Mouse (Mus musculus): Measurements from ENCODE around the gene Pes1. TPM values are rescaled to one million over a fixed set of nuclear protein-coding genes. Genes with fewer than 3 reads are reported as not detected.

Gene Pes1
- 20.8 TPM for polyA plus RNA-seq (2014; fragmentation: Illumina TruSeq; extraction: RNeasy Lipid Tissue Mini Kit (QIAGEN cat#74804); ENCODE audit: low read depth, low replicate concordance)

GRCm38 (mm10) chr11:3963610-3964415 lies at the start of gene Pes1:
Pes1 (plus strand) TSS chr11:3963975.

GRCm38 (mm10) chr11:3914109-3914840 lies 49.5 kb upstream of the Pes1 start, which contains the start of gene Slc35e4:
Slc35e4 (minus strand) TSS chr11:3914664.

DNA sequence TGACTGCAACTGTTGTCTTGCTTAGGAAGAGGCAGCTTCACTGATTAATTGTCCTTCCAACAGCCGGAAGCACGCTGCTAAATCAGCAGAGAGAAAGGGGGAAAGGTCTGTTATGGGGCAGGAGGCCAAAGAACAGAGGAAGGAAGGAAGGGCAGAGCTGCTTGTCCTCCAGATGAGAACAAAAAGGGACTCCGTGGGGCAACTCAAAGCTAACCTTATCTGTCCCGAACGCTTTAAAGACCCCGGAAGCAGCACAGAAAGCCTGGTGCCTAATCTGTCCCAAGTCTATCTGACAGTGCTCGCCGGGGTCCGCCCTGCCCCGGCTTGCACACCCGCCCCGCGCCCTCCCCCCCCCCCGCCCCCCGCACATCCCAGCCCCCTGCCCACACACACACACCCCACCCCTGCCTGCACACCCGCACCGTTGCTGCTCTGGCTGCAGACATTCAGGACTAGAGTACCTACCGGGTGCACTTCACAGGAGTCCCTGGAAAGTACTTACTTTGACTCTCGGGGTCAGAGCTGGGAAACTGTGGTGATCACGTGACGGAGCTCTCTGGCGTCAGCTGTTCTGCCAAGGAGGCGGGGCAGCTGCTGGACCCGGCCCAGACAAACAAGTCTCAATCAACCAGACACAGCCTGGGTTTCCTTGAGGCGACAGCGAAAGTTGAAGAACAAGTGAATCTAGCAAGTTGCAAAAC lies 32.1 kb upstream of the Pes1 start, which contains the start of gene Tcn2:
Tcn2 (minus strand) TSS at position 649 of the 701 bp plus-strand sequence.

DNA sequence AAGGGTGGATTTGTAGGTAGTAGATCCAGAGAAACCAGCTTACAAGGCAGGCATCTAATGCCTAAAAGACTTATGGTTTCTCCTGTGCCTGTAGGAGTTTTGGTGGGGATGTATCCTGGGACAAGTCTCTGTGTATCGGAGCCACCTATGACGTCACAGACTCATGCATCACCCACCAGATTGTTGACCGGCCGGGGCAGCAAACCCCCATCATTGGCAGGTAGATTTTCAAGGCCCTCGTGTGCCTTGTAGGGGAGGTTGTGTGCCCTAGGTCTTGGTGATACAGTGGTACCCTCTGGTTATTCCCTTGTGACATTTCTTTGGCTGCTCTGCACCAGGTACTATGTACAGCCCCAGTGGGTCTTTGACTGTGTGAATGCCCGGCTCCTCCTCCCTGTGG lies 12.9 kb downstream of the Pes1 start, which contains the start of gene 4930556J24Rik:
4930556J24Rik (minus strand) TSS at position 101 of the 400 bp plus-strand sequence.

DNA sequence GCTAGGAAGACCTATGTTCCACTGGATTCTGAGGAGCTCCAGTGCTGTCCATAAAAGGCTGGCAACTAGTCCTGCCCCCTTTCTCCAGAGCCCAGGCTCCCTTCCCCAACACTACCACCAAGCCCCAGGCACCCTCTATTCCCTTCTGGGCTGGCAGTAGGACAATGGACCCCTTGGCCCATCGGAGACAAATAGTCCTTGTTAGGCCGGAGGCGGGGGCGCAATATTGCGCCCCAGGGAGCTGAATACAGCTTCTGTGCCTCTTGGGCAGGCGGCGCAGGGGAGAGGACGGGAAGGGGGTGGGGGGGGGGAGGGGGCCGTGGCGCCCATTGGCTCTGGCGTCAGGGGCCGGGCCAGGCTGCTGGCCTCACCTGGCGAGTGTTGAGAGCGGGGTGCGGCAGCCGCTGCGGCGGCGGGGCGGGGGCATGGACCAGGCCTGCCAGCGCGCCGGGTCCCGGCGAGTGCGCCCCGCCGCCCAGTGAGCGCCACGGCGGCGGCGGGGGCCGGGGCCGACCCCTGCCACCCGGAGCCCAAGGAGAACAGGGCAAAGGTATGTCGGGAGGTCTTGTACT lies 19.6 kb downstream of the Pes1 start, which contains the start of gene Gal3st1:
Gal3st1 (plus strand) TSS at position 346 of the 572 bp plus-strand sequence.

Other genes starting within 250 kb of the Pes1 start
- 0.23 TPM for gene Osbp2, start 100.1 kb upstream of the Pes1 start, polyA plus RNA-seq (2014; fragmentation: Illumina TruSeq; extraction: RNeasy Lipid Tissue Mini Kit (QIAGEN cat#74804); ENCODE audit: low read depth, low replicate concordance)
- gene 4921536K21Rik, start 68.9 kb upstream of the Pes1 start, polyA plus RNA-seq (2014; fragmentation: Illumina TruSeq; extraction: RNeasy Lipid Tissue Mini Kit (QIAGEN cat#74804); ENCODE audit: low read depth, low replicate concordance) = 0.64 TPM
- 4.7 TPM for gene Dusp18, start 68.7 kb upstream of the Pes1 start, polyA plus RNA-seq (2014; fragmentation: Illumina TruSeq; extraction: RNeasy Lipid Tissue Mini Kit (QIAGEN cat#74804); ENCODE audit: low read depth, low replicate concordance)
- not detected for gene Slc35e4, start 49.3 kb upstream of the Pes1 start, polyA plus RNA-seq (2014; fragmentation: Illumina TruSeq; extraction: RNeasy Lipid Tissue Mini Kit (QIAGEN cat#74804); ENCODE audit: low read depth, low replicate concordance)
- gene Tcn2, start 31.8 kb upstream of the Pes1 start, polyA plus RNA-seq (2014; fragmentation: Illumina TruSeq; extraction: RNeasy Lipid Tissue Mini Kit (QIAGEN cat#74804); ENCODE audit: low read depth, low replicate concordance) = 8.5 TPM
- not detected for gene 4930556J24Rik, start 12.8 kb downstream of the Pes1 start, polyA plus RNA-seq (2014; fragmentation: Illumina TruSeq; extraction: RNeasy Lipid Tissue Mini Kit (QIAGEN cat#74804); ENCODE audit: low read depth, low replicate concordance)
- not detected for gene Gal3st1, start 19.7 kb downstream of the Pes1 start, polyA plus RNA-seq (2014; fragmentation: Illumina TruSeq; extraction: RNeasy Lipid Tissue Mini Kit (QIAGEN cat#74804); ENCODE audit: low read depth, low replicate concordance)
- 0.47 TPM for gene Sec14l4, start 67.5 kb downstream of the Pes1 start, polyA plus RNA-seq (2014; fragmentation: Illumina TruSeq; extraction: RNeasy Lipid Tissue Mini Kit (QIAGEN cat#74804); ENCODE audit: low read depth, low replicate concordance)
- gene Sec14l3, start 100.9 kb downstream of the Pes1 start, polyA plus RNA-seq (2014; fragmentation: Illumina TruSeq; extraction: RNeasy Lipid Tissue Mini Kit (QIAGEN cat#74804); ENCODE audit: low read depth, low replicate concordance) = not detected
- 6.5 TPM for gene Mtfp1, start 131.5 kb downstream of the Pes1 start, polyA plus RNA-seq (2014; fragmentation: Illumina TruSeq; extraction: RNeasy Lipid Tissue Mini Kit (QIAGEN cat#74804); ENCODE audit: low read depth, low replicate concordance)
- gene Sec14l2, start 159.4 kb downstream of the Pes1 start, polyA plus RNA-seq (2014; fragmentation: Illumina TruSeq; extraction: RNeasy Lipid Tissue Mini Kit (QIAGEN cat#74804); ENCODE audit: low read depth, low replicate concordance) = 0.82 TPM
- gene Rnf215, start 171.2 kb downstream of the Pes1 start, polyA plus RNA-seq (2014; fragmentation: Illumina TruSeq; extraction: RNeasy Lipid Tissue Mini Kit (QIAGEN cat#74804); ENCODE audit: low read depth, low replicate concordance) = 4.8 TPM
- 4.5 TPM for gene Ccdc157, start 196.3 kb downstream of the Pes1 start, polyA plus RNA-seq (2014; fragmentation: Illumina TruSeq; extraction: RNeasy Lipid Tissue Mini Kit (QIAGEN cat#74804); ENCODE audit: low read depth, low replicate concordance)
- gene Sf3a1, start 196.4 kb downstream of the Pes1 start, polyA plus RNA-seq (2014; fragmentation: Illumina TruSeq; extraction: RNeasy Lipid Tissue Mini Kit (QIAGEN cat#74804); ENCODE audit: low read depth, low replicate concordance) = 17.6 TPM
- gene Tbc1d10a, start 222.8 kb downstream of the Pes1 start, polyA plus RNA-seq (2014; fragmentation: Illumina TruSeq; extraction: RNeasy Lipid Tissue Mini Kit (QIAGEN cat#74804); ENCODE audit: low read depth, low replicate concordance) = not detected

Data from adrenal gland, adult 10 weeks (tissue).